Mouse (Mus musculus): ENCODE data around the gene Efnb1.
"Not testable (repeated sequence)": the region's sequence is repeated elsewhere in the genome, so short reads cannot be mapped to it uniquely, and the experiment has no call there.

Efnb1 gene

DNA sequence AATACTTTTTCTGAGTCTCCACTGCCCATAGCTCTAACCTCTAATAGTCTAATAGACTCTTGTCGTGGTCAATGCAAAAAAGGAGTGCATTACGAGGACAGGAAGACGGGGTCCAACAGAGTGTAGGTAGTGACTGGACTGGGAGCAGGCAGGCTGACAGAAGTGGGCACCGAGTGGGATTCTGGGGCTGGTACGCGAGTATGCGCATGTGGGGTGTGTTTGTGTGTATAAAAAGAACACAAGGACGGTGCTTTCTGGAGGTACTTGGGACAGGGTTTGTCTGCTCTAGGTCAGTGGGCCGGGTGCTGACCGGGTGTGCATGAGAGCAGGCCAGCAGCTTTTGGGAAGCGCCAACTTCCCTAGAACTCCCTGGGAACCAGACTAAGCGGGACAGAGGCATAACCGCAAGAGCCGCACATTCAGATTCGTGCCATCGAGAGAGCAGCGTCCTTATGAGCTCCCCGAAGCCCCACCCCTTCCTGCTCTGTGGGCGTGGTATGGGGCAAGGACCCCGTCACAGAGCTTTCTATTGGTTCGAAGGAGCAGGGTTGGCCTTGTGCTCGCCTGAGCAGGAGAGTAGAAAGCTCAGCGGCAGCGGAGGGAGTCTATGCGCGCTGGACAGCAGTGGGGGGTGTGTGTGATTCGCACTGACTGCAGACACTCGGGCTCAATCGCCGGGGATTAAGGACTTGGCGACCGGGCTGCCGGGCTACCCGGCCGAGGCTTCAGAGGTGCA, at the start of gene Efnb1:
TSS of gene Efnb1 (plus strand) at position 608 of the 736 bp plus-strand sequence.
- DNase-seq (ENCODE audit: low read depth, low spot score): peak; percentile 95

DNA sequence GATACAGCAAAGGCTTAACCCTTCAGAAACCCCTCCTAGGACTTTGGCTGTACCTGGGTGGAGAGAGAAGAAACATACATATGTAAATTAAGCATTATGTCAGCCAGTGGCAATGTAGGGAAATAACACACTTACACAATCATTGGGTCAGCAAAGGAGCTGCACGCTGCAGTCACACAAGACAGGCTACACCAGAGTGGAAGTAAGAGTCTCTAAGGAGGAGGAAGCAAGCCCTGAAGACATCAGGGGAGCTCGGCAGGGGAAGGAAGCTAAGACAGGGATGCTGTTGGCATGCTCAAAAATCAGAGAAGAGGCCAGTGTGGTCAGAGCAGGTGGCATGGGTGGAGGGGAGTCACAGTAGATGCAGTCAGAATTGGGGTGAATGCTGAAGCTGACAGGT, 43.2 kb upstream of the Efnb1 start:
- no peak for DNase-seq (ENCODE audit: low read depth, low spot score)

DNA sequence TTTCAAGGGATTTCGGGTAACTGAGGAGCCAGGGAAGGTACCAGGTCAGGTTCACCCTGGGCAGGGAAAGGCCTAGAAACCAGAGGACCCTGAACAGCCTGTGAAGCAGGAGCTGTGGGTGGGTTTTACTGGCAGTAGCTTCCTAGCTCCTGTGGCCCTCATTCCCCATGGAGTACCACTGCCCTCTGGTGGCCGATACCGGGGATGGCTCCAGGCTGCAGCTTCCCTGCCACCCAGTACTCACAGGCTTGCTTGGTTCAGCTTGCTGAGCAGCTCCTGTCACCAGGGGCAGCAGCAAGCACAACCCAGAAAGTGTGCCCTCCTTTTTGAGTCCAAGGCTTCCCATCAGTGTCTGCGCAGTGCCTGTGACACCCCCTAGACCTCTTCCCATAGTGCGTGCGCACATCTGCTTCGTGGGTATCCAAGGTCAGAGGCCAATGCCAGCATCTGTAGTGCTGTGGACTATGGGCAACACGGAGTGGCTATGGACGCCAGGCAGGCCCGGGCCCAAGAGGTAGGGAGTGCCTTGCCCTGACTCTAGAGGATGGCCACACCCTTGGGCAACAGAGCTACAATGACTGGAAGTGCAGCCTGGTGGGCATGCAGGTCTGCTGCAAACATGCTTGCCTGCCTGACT, 24.7 kb upstream of the Efnb1 start:
- DNase-seq (ENCODE audit: low read depth, low spot score): not testable (repeated sequence)

DNA sequence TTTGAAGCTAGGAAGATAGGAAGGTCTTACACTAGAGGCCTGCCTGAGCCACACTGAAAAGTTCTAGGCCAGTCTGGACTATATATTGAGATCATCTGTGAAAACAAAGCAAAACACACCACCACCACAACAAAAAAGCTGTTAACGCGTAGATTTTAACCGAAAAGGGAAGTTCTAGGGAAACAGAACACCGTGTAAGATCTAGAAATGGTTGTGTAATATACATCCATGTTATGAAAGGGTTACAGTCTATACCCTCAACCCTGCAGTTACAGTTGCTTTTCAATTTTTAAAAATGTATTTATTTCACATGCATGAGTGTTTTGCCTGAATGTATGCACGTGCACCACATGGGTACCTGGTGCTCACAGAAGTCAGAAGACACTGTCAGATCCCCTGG, 16.4 kb upstream of the Efnb1 start:
- no peak for DNase-seq (ENCODE audit: low read depth, low spot score)

DNA sequence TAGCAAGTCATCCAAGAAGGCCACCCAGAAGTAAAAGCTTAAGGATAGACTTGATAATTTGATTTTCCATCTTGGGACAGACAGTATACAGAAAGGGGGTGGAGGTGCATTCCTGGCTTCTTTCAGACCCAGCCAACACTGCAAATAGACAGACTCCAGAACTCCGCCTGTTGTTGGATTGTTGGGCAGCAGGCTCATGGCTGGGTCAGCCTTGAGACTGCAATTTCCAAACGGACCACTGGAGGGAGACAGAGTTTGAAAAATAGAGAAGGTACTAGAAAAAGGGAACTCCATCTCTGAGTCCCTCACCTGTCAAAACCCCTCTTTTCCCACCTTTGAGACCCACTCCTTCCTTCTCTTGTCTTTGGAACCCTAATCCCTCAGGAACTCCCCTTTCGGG, 5.9 kb upstream of the Efnb1 start:
- DNase-seq (ENCODE audit: low read depth, low spot score): peak; percentile 76

DNA sequence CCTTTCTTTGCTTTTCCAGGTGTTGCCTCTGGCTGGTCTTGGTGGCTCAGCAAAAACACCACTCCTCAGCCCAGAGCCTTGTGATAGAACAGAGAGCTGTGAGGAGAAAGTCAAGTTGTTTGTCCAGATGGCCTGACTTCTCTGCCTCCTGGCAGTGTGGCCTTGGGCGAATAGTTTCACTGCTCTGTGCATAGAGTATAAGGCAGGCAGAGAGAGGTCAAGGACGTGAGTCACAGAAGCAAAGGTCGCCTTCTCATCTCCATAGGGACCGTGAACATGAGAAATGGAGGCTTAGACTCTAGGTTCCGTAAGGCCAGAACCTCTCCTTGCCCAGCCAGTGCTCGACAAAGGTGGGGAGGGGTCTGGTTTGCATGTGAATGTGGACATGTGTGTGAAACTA, 3.4 kb upstream of the Efnb1 start:
- no peak for DNase-seq (ENCODE audit: low read depth, low spot score)

DNA sequence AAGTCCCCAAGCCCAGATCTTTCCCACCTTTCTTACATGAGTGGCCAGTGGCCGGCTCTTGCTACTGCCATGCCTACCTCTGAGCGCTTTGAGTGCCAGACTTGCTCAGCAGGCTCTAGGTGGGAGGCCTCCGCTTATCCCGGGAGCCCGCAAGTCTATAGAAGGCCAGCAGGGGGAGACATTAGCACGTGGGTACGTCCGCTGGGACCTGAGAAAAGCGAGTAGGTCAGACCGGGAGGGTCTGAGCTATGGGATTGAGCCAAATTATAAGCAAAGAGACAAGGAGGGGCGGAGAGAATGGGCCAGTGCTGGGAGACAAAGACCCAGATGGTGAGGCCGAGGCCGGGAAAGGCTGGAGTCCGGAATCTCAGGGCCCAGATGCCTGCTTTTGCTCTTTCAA, 1.0 kb upstream of the Efnb1 start:
- DNase-seq (ENCODE audit: low read depth, low spot score): peak; percentile 84

DNA sequence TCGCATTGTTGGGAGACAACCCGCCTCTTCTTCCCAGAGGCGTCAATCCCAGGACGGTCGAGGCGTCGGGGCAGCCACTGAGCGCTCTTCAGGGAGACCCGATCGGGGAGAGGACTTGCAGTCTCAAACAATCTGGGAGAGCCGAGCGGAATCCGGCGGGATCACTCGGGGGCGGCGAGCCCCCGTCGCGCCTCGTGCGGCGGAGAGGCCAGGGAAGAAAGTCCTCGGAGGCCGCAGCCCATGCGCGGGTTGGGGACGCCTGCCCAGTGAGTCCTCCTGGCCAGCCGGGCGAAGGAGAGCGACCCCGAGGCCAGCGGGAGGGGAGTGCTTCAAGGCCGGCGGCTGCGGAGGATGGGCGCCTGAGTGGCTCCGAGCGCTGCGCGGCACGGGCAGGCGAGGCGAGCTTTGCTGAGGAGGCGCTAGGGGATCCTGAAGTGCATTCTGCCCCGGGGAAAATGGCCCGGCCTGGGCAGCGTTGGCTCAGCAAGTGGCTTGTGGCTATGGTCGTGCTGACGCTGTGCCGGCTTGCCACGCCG, 569 bp downstream of the Efnb1 start:
- peak; percentile 57 for DNase-seq (ENCODE audit: low read depth, low spot score)

DNA sequence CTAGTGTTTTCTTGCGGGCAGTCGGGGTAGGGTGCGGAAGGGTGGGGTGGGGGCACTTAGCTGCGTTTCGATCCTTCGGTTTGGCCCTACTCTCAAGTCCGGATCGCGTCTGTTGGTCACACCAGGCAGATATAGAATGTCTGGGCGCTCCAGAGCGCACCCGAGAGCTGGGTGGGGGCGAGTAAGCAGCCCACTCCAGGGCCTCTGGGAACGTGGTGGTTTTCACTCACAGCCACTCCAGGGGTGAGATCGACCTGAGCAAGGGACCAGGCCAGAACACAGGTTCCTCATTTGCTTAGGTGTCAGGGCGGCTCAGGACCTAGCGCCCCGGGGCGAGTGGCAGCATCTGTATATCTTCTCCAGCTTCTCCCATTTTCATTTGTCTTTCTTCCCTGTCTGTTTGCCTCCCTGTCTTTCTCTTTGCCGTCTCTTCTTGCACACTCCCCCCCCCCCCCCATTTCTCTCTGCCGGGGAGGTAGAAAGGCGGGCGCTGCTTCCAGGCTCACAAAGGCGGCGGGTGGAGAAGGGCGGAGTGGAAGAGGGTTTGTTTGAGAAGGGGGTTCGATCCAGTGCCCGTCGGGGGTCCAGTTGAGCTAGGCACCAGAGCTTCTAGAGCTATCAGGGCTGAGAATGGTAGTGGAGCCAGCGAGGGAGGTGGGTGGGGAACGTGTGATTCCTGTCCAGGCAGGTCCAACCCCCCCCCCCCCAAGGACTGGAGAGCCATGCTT, 1.4 kb downstream of the Efnb1 start:
- peak; percentile 11 for DNase-seq (ENCODE audit: low read depth, low spot score)

DNA sequence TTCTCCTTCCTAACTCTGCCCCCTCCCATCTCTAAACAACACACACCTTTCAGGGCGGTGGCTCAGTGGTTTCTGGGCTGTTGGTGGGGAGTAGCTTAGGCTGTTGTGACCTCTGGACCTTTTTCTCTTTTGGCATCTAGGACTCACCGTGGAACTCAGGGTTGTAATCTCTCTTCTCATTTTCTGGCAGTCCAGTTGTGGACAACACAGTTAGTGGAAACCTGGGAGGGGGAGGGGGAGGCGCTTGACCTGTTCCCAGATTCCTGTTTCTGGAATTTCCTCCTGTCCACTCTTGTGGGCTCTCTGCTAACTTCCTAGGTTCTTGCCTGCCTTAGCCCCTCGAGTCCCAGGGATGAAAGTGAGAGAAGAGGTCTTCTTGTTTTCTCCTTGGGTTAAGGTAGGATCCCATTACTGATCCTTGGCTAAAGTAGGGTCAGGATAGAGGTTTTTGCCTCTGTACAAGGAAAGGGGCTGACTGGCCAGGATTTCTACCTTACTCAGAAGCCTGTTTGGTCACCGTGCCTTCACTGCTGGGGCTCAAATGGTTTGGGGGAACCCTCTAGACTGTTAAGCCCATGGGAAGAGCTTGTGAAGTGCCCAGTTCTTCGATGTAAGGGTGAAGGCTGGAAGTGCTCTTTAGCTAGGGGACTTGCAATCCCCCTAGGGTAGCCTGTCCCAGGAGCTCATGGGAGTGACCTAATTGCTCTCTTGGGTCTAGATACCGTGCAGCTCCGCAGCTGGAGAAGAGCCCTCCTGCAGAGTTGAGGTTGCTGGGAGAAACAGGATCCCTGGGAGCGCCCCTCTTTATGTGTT, 2.2 kb downstream of the Efnb1 start:
- DNase-seq (ENCODE audit: low read depth, low spot score): peak; percentile 19

DNA sequence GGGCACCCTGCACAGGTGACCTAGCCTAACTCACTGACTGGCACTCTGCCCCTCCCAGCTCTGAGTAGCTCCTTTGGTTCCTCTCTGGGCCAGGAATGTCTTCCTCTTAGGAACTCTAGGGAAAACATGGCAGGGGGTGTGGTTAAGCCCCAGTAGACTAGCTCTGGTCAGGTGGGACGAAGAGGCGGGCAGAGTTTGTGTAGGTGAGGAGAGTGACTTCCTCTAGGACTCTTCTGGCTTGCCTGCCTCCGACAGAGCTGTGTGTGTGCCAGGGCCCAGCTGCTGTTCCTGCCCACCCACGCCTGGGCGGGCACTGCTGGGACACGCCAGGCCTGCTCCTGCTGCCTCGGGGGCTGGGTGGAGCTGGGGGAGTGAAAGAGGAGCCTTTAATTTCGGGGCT, 5.1 kb downstream of the Efnb1 start:
- DNase-seq (ENCODE audit: low read depth, low spot score): no peak

DNA sequence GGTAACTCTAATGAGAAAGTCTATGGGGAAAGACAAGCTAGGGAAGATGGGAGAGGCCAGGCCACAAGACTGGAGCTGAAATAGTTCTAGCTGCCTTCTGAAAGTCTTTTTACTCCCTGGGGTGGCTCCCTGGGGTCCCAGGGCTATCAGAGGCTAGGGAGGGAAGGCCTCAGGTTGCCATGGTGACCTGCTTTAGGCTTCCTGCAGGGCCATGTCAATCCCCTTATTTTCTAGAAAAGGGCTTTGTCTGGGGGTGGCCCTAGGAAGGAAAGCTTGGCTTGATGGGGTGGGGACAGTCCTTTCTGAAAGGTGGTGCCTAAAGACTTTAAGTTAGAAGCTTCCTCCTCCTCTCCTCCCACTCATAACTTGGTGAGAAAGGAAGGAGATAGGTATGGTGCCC, 6.0 kb downstream of the Efnb1 start:
- DNase-seq (ENCODE audit: low read depth, low spot score): no peak

DNA sequence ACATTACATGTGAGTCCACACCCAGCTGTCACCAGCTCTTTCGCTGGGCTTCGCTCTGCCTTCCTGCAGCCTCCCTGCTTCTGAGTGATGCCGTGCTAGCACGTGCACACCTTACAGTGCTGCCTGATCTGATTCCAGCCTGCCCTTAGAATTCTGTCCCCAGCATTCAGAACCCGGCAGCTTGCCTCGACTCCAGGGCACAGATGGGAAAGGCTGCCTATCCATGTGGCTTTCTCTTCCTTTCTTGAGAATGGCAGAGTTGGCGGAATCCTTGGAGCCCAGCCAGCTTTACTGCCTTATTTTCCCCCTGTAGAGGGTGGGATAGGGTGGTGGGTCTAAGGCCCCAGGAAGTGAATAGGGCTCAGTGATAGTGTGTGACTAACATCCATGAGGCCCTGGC, 9.6 kb downstream of the Efnb1 start:
- no peak for DNase-seq (ENCODE audit: low read depth, low spot score)

DNA sequence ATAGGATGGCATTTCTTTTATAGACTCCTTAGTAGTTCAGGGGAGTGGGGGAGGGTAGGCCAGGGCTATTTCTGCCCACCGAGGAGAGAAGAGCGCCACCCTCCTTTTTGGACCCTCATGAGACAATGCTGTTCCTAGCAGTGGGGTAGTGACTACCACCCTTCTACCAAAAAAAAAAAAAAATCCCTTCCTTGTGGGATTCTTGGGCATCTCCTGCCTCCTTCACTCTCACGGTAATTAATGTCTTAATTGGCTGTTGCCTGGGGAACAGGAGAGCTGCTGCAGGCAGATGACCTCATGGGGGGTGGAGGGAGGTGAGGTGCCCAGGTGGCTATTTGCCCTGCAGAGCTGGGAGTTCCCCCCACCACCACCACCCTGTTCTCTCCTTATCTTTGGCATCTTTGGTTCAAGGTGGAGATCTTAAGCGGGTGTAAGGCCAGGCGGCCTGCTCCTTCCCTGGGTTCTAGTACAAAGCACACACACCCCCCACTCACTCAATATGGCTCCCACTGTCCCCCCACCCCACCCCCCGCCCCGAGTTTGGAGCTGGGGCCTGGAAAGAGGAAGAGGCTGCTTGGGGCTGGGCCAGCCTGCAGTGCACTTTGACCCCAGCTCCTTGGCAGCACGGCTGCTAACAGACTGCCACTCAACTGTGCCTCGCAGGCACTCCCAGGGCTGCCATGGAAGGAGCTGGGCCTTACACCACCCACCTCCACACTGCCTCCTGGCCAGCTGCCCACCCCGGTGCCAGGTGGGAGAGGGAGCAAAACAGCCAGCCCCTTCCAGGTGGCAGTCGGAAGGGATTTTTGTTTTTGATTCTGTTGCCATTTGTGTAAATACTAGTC, 12.4 kb downstream of the Efnb1 start:
- DNase-seq (ENCODE audit: low read depth, low spot score): no peak

DNA sequence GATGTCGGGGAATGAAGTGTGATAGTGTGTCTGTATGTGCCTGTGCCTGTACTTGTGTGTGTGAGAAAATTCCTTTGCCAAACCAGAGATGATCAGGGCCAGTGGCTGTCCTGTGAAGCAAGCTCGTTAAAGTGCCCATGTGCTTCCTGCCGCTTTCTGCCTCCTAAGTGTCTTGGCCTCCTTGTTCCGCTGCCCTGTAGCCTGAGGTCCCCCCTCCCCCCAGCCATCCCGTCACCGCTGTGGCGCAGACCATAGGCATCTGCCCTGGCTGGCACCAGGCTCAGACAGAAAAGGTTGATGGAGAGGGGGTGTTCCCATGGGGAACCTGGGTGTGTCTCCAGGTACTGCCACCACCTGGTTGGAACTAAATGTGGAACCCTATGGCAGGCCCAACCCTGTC, 13.1 kb downstream of the Efnb1 start:
- DNase-seq (ENCODE audit: low read depth, low spot score): no peak

DNA sequence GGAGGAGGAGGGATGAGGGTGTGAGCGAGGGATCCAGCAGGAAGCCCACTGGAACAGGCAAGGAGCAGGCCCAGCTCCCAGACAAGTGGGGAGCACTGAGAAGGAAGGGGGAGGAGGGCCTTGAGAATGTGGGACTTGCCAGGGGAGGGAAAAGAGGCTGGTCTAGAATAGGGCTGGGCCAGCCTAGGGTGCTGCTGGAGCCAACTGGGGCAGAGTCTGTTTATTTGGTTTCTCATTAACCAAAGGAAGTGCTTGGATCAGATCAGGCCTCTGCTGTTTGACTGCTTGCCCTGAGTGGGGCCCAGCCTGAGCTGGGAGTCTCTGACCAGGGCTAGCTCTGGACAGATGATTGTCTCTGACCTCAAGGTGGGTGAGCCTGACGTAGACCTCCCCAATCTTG, 14.0 kb downstream of the Efnb1 start:
- no peak for DNase-seq (ENCODE audit: low read depth, low spot score)

DNA sequence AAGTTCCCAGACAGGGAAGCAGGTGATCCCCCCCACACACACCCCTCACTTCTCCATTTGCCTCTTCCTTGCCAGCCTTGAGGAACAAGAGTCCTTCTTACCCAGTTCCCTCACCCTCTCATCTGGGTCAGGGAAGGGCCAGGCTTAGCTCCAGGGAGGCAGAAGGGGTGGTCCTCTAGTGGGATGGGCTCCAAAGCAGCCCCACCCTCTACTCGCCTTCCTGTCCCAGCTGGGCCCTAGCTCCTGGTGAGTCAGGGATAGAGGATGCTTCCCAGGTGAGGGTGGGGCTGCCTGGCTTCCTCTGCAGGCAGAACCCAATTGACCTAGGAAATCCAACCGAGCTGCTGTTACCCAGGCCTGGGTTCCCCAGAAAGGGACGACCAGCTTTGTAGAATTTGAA, 14.8 kb downstream of the Efnb1 start:
- DNase-seq (ENCODE audit: low read depth, low spot score): no peak

DNA sequence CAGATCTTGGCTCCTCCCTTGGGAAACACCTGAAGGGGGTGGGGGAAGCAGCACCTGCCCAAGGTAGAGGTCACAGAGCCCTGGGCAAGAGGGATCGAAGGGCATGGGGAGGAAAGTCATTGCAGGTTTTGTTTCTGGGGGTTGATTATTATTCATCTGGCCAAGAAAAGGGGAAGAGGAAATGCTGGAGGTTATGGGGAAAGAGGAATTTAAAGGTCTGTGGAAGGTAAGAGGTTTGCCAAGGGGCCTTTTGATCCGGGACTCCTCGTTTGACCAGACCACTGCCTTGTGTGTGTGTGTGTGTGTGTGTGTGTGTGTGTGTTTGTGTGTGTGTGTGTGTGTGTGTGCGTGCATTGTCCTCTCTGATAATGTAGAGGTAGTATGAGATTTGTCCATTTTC, 15.5 kb downstream of the Efnb1 start:
- DNase-seq (ENCODE audit: low read depth, low spot score): no peak

DNA sequence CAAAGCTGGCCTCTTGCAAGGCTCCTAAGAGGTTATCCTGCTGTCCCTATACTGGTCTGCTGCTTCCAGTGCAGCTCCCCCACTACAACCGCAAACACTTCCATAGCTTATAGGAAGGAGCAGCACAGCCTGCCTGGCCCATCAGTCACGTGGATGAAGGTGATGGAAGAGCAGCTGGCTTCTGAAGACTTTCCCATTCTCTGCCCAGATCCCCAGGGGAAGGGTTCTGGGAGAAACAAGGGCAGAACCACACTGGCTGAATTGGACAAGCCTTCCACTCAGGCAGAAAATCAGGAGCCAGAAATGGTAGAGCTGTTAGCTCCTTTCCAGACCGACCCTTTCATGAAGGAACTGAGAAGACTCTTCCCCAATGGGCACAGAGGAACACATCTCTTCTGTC, 16.2 kb downstream of the Efnb1 start:
- no peak for DNase-seq (ENCODE audit: low read depth, low spot score)

DNA sequence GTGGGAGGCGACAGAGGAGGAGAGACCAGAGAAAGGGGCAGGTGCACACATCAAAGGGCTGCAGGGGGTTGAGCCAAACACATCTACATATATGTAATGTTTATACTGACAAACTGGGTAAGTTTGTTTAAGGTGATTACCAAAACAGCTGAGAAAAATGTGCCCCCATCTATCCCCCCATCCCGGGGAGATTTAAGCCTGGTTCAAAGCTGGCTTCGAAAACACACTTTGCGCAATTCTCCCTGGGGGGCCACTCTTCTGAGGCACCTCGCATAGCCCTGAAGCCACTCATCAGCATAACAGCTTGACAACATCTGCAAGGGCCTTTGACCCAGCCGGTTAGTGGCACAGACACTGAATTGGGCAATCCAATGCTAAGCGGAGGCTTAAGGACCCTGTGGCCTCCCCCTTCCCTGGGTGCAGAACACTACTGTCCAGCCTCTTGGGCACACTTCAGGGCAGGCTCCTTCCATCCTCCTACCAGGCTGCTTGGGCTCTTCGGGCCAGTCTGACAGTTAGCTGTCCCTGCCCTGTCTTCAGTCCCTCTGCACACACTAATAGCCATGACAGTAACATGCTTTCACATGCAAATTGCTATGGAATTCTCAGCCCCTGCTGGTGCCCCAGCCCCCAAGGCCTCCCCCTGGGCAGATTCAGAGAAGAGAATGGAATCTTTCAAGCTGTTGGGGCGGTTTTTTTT, 16.8 kb downstream of the Efnb1 start:
- no peak for DNase-seq (ENCODE audit: low read depth, low spot score)

Data from 3T3-L1 (cell line).